Mouse (Mus musculus) kidney, embryonic 14.5 days (tissue): ENCODE data around the gene Dedd2. TPM values are rescaled to one million over a fixed set of nuclear protein-coding genes. Genes with fewer than 3 reads are reported as not detected.
A peak's percentile ranks its signal among the peaks of the same experiment; 100 is the strongest.

ENCODE experiments used
- ATAC-seq: fragments of 200-750 bp; cut with Nextera tagmentation; 2 replicates; pipeline ENCODE4 v1.8.0; 2017; ENCODE audit warnings: moderate number of reproducible peaks, mild to moderate bottlenecking, moderate TSS enrichment, moderate library complexity; ENCODE audit not compliant: low FRiP score, low TSS enrichment
- H3K27ac ChIP-seq: fragments of 300-500 bp; sonication (generic); 2 replicates; pipeline ENCODE4 v1.5.1; 2014; ENCODE audit warnings: low read depth, mild to moderate bottlenecking, low read length, moderate library complexity, mixed read lengths
- H3K27me3 ChIP-seq: fragments of 300-500 bp; sonication (generic); 2 replicates; pipeline ENCODE4 v1.6.1; 2014; ENCODE audit warnings: mild to moderate bottlenecking, low read length; ENCODE audit not compliant: control insufficient read depth, insufficient read depth
- H3K36me3 ChIP-seq: fragments of 300-500 bp; sonication (generic); 2 replicates; pipeline ENCODE4 v1.6.1; 2014; ENCODE audit warnings: low read length, mixed read lengths; ENCODE audit not compliant: control insufficient read depth, insufficient read depth
- H3K4me1 ChIP-seq: fragments of 300-500 bp; sonication (generic); 2 replicates; pipeline ENCODE4 v1.6.1; 2014; ENCODE audit warnings: low read length, mixed read lengths; ENCODE audit not compliant: control insufficient read depth, insufficient read depth
- H3K4me2 ChIP-seq: fragments of 300-500 bp; sonication (generic); replicated peaks from 2 replicates; pipeline ENCODE4 v1.6.1; 2014; ENCODE audit warnings: low read depth, mild to moderate bottlenecking, low read length
- H3K4me3 ChIP-seq: fragments of 300-500 bp; sonication (generic); 2 replicates; pipeline ENCODE4 v1.5.1; 2014; ENCODE audit warnings: mild to moderate bottlenecking, low read length
- H3K9ac ChIP-seq: fragments of 300-500 bp; sonication (generic); 2 replicates; pipeline ENCODE4 v1.6.1; 2014; ENCODE audit warnings: low read depth, mild to moderate bottlenecking, low read length, moderate library complexity
- H3K9me3 ChIP-seq: fragments of 300-500 bp; sonication (generic); 2 replicates; pipeline ENCODE4 v1.6.1; 2016; ENCODE audit warnings: low read length; ENCODE audit not compliant: control insufficient read depth
- WGBS: fragments of 180-500 bp; shearing (Covaris S2); extraction: QIAGEN DNeasy Blood & Tissue Kit; methylation state at CpG from one replicate; pipeline ENCODE4 v1.1.7; 2014; 5-methylcytosine and 5-hydroxymethylcytosine counted together
- polyA plus RNA-seq: library from polyadenylated mRNA; unstranded; fragments of >200 nt; fragmentation: Nextera tagmentation; extraction: Ambion mirVana; gene quantifications from 2 replicates; pipeline ENCODE4 v1.2.1, GENCODE M21; 2014

The Dedd2 gene
- polyA plus RNA-seq, 1 experiment from 2014 or later = 10.8 TPM

DNA sequence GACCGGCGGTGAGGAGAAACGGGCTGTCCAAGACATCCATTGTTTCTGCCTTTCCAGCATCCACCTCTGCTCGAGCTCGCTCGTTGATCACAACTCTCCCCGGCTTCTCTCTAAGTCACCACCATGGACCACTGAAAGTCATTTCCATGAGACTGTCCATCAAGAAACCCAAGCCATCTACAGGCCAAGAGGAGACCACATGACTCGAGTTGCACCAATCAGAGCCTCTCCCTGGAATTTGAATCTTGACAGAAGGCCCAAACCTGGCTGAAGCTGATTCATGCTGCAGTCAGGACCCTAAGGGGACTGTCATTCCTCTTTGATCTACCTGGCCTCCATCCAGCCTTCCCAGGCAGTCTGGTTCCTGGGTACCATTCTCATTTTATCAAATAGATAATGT, 28.3 kb downstream of the Dedd2 start:
- 77% methylated on average over 8 of the region's 8 CpGs for WGBS
- H3K27me3 ChIP-seq = no peaks in the 10 kb centered on the region
- H3K4me3 ChIP-seq = no peak overlapping the region
- H3K9me3 ChIP-seq = no peaks in the 10 kb centered on the region
- H3K4me2 ChIP-seq = no peak overlapping the region
- no peak overlapping the region for H3K9ac ChIP-seq
- no peaks in the 10 kb centered on the region for H3K4me1 ChIP-seq
- no peak overlapping the region for H3K27ac ChIP-seq
- ATAC-seq = no peak
- no peaks in the 10 kb centered on the region for H3K36me3 ChIP-seq

DNA sequence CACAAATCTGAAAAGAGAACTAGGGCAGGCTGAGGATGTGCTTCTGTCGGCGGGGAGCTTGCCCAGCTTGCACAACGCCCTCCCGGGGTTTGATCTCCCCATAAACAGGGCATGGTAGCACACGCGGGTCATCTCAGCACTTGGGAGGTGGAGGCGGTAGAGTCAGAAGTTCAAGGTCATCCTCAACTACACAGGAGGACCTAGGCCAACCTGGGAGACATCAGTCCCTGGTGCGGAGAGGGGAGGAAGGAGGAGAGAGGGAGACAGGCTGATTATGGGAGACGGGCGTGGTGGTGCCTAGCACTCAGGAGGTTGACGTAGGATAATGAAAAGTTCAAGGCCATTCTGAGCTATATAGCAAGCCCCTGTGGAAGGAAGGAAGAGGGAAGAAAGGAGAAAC, 29.6 kb downstream of the Dedd2 start:
- H3K36me3 ChIP-seq = no peaks in the 10 kb centered on the region
- H3K4me1 ChIP-seq = no peaks in the 10 kb centered on the region
- WGBS = 87% methylated on average over 11 of the region's 11 CpGs
- no peak overlapping the region for H3K4me3 ChIP-seq
- no peak for ATAC-seq
- H3K4me2 ChIP-seq = no peak overlapping the region
- H3K9me3 ChIP-seq = no peaks in the 10 kb centered on the region
- H3K9ac ChIP-seq = no peak overlapping the region
- H3K27me3 ChIP-seq = no peaks in the 10 kb centered on the region
- H3K27ac ChIP-seq = no peak overlapping the region

DNA sequence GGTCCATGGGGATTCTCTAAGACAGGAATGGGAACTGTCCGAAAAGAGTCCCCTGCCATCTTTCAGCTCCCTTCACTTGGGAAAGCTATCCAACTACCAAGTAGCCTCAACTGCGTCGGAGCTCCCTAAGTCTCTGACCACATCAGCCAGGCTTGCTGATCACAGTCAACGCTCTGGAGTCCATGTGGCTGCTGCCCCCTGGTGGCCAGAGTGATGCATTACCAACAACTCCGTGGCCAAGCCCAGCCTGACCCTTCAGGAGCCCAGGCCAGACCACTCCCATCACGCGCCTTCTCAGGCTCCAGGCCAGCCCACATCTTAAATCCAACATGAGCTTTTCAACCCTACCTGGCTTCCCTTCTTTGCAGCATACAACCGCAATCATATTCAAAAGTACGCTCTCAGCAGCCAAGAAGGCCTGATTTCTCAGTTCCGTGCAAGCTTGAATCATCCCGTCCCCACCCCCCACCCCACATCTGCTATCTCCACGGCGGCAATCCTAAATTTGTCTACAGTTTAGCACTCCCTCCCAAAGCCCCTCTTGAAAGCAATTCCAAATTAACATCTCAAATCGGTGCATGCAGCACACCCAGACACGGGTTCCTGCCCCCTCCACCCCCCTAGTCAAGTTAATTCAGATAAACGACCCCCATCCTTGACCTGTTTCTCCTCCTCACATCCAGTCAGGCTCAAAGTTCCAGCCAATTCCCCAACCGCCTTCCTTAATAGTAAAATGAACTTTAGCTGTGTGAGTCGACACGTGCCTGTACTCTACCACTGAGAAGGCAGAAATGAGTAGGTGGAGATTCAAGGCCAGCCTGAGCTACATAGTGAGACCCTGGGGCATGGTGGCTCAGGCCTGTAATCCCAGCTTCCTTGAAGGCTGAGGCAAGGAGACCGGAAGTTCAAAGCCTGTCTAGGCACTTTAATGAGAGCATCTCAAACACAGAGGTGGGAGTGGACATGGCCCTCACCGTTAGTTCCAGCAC, 32.5 kb downstream of the Dedd2 start:
- Histone ChIP-seq H3K9me3 (no peaks in the 10 kb centered on the region), H3K9ac (no peak overlapping the region), H3K4me2 (no peak overlapping the region), H3K36me3 (no peaks in the 10 kb centered on the region), H3K4me1 (no peaks in the 10 kb centered on the region), H3K27me3 (peaks cover 6% of the 10 kb centered on the region; the same call in 1 of the 2 replicates), H3K4me3 (no peak overlapping the region), H3K27ac (no peak overlapping the region)
- WGBS = 25% methylated on average over 21 of the region's 21 CpGs
- peak; percentile 91 for ATAC-seq

DNA sequence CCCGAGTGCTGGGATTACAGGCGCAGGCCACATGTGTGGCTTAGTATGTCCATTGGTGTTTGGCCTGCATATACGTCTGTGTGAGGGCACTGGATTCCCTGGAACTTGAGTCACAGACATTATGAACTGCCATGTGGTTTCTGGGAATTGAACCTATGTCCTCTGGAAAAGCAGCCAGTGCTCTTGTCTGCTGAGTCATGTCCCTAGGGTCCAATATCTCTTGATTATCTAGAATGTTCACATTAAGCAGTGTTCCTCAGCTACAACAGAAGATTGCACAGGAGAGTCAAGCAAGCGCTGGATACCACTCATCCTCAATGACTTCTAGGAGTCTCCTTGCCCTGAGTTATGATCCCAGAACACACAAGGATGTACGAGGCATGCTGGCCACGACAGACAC, 36.3 kb downstream of the Dedd2 start:
- Histone ChIP-seq H3K9ac (no peak overlapping the region), H3K9me3 (no peaks in the 10 kb centered on the region), H3K4me2 (no peak overlapping the region), H3K36me3 (no peaks in the 10 kb centered on the region), H3K4me1 (0 out of 2 replicates have a peak, but pooled peaks cover 3% of the 10 kb centered on the region), H3K27ac (no peak overlapping the region), H3K27me3 (peaks cover 42% of the 10 kb centered on the region), H3K4me3 (no peak overlapping the region)
- 76% methylated on average over 6 of the region's 6 CpGs for WGBS
- ATAC-seq = no peak

DNA sequence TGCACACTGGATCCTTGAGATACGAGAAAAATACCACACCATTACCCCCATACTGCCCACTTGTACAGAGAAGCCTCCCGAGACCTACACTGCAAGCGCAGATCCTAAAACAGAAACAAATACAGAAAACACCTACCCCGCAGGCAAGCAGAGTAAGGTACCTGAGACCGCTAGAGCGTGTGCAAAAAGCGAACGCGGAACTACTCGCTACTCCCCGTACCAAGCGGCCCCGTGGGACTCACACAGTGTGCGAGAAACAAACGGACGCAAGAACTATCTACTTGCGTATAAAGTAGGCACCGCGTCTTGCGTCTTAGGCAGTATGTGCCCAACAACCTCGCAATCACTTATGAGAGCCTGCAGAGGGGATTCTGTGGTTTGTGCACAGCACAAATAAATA, 38.6 kb downstream of the Dedd2 start:
- Histone ChIP-seq H3K4me2 (no peak overlapping the region; the same call in 1 of the 2 replicates), H3K36me3 (no peaks in the 10 kb centered on the region), H3K4me1 (0 out of 2 replicates have a peak, but pooled peaks cover 3% of the 10 kb centered on the region), H3K27me3 (peaks cover 64% of the 10 kb centered on the region), H3K4me3 (no peak overlapping the region; the same call in 1 of the 2 replicates), H3K9me3 (no peaks in the 10 kb centered on the region), H3K27ac (no peak overlapping the region), H3K9ac (no peak overlapping the region)
- 7% methylated on average over 21 of the region's 21 CpGs for WGBS
- ATAC-seq = no peak

DNA sequence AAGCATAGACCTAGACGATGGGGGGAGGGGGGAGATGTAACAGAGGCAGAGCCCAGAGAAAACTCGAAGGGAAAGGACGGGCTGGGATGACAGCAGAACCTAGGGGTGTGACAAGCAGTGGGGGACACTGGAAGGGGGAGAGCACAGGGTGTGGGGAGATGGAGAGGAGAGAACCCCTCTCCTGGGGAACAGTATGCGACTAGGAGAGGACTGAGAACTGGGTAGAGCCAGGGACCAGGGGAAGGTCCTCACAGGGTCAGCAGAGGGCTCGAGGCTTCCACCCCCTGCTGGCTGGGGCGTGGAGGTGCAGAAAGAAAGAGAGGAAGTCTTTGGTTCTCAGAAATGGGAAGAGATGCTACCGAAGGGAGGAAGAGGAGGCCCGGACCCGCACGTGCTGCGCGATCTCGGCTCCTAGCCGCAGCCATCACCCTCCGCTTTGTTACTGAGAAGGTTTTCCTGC, 39.1 kb downstream of the Dedd2 start:
- H3K27ac ChIP-seq = no peak overlapping the region
- H3K27me3 ChIP-seq = peaks cover 68% of the 10 kb centered on the region
- H3K4me1 ChIP-seq = 0 out of 2 replicates have a peak, but pooled peaks cover 3% of the 10 kb centered on the region
- no peak overlapping the region; the same call in 1 of the 2 replicates for H3K4me3 ChIP-seq
- no peaks in the 10 kb centered on the region for H3K9me3 ChIP-seq
- no peaks in the 10 kb centered on the region for H3K36me3 ChIP-seq
- H3K9ac ChIP-seq = no peak overlapping the region
- no peak overlapping the region; the same call in 1 of the 2 replicates for H3K4me2 ChIP-seq
- ATAC-seq = peak; percentile 32; the same call in 1 of the 2 replicates
- 0% methylated on average over 13 of the region's 15 CpGs for WGBS

DNA sequence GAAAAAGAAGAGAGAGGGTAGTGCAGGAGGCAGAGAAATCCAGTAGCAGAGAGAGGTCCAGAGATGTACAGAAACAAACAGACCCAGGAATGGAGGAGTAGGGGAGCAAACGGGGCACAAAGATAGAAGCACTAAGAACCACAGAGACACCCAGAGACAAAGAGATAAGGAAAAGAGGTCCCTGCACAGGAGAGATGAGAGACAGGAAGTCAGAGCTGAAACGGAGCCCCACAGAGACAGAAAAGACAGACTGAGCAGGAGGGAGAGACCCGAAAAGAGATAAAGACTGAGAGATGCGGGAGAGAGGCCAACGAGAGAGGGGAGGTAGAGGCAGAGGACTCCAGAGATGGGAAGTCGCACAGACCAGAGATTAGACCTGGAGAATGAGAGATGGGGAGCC, 39.9 kb downstream of the Dedd2 start:
- Histone ChIP-seq H3K27me3 (peaks cover 72% of the 10 kb centered on the region), H3K36me3 (no peaks in the 10 kb centered on the region), H3K4me3 (no peak overlapping the region), H3K4me2 (no peak overlapping the region), H3K27ac (no peak overlapping the region), H3K4me1 (0 out of 2 replicates have a peak, but pooled peaks cover 3% of the 10 kb centered on the region), H3K9me3 (no peaks in the 10 kb centered on the region), H3K9ac (no peak overlapping the region)
- 4% methylated on average over 6 of the region's 6 CpGs for WGBS
- ATAC-seq = no peak

DNA sequence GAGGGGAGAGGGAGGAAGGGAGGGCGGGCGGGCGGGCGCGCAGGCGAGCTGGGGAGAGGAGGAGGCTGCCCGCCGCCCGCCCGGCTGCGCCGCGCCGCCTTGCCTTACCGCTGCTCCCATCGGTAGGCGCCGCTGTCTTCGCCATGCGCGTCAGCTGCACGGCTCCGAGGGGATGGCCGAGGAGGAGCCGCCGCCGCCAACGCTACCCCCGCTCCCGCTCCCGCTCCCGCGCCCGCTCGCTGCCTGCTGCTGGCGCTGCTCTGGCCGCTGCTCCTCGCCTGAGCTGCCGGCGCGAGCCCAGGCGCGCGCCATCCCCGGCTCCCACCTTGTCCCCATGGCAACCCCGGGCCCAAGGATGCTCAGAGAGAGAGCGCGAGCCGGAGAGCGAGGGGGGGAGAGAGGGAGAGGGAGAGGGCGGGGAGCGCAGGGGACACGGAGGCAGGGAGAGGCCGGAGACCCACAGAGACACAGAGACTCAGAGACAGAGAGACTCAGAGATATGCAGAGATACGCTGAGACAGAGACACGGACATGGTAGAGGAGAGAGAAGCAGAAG, 40.7 kb downstream of the Dedd2 start, which contains the start of gene Pou2f2:
Pou2f2 (minus strand) TSS at position 121 of the 556 bp plus-strand sequence.
- peak; percentile 88 for ATAC-seq
- Histone ChIP-seq H3K4me1 (0 out of 2 replicates have a peak, but pooled peaks cover 3% of the 10 kb centered on the region), H3K27me3 (peaks cover 72% of the 10 kb centered on the region), H3K36me3 (no peaks in the 10 kb centered on the region), H3K9ac (peak within 1 kb of the TSS; percentile 9; the same call in 1 of the 2 replicates), H3K4me2 (peak within 1 kb of the TSS; percentile 87), H3K4me3 (peak within 1 kb of the TSS; percentile 52), H3K27ac (no peak within 1 kb of the TSS), H3K9me3 (no peaks in the 10 kb centered on the region)
- WGBS = under 1% methylated on average over 36 of the region's 56 CpGs
